Mouse (Mus musculus) MEL (cell line): ENCODE measurements at regions not wholly inside any gene's neighbourhood (a gene's known extent, or its start where the extent isn't known, plus 50 kb on each side); places are given as distances from the start of the nearest gene placed in this dataset.
A peak's percentile ranks its signal among the peaks of the same experiment; 100 is the strongest.

Source experiments
- CTCF ChIP-seq, 3 experiments: IDR thresholded peaks in 2 of 3; conservative IDR thresholded peaks in 1 of 3; 2 replicates each; pipeline ENCODE4 v1.5.1; 2011 to 2012; ENCODE audit warnings: low read length in 3 of 3, low read depth in 2 of 3, mild to moderate bottlenecking in 2 of 3, improper control_type of control experiment in 1 of 3, inconsistent platforms in 1 of 3, mixed read lengths in 1 of 3, moderate library complexity in 1 of 3; ENCODE audit not compliant: control insufficient read depth in 1 of 3, insufficient read depth in 1 of 3, poor library complexity in 1 of 3, severe bottlenecking in 1 of 3
- USF1 ChIP-seq: IDR thresholded peaks from 2 replicates; pipeline ENCODE4 v1.6.1; 2014; ENCODE audit warnings: low read depth, mild to moderate bottlenecking, inconsistent platforms, low read length, improper control_type of control experiment, moderate library complexity

GRCm38 (mm10) chr13:42245753-42246409, 55.4 kb upstream of the Edn1 start:
- peak; percentile 51; the same call in 1 of the 2 replicates for TF ChIP-seq USF1
- no peak for TF ChIP-seq CTCF (IDR thresholded peaks at IDR 0.05 in 2 of 3, conservative IDR thresholded peaks at IDR 0.05 in 1 of 3; ENCODE audit: control insufficient read depth in 1 of 3, insufficient read depth in 1 of 3, low read depth in 2 of 3, low read length in 3 of 3, poor library complexity in 1 of 3, severe bottlenecking in 1 of 3)
